Comparison of ENCODE assay signal across 8 mouse cellular contexts in the genomic region with DNA sequence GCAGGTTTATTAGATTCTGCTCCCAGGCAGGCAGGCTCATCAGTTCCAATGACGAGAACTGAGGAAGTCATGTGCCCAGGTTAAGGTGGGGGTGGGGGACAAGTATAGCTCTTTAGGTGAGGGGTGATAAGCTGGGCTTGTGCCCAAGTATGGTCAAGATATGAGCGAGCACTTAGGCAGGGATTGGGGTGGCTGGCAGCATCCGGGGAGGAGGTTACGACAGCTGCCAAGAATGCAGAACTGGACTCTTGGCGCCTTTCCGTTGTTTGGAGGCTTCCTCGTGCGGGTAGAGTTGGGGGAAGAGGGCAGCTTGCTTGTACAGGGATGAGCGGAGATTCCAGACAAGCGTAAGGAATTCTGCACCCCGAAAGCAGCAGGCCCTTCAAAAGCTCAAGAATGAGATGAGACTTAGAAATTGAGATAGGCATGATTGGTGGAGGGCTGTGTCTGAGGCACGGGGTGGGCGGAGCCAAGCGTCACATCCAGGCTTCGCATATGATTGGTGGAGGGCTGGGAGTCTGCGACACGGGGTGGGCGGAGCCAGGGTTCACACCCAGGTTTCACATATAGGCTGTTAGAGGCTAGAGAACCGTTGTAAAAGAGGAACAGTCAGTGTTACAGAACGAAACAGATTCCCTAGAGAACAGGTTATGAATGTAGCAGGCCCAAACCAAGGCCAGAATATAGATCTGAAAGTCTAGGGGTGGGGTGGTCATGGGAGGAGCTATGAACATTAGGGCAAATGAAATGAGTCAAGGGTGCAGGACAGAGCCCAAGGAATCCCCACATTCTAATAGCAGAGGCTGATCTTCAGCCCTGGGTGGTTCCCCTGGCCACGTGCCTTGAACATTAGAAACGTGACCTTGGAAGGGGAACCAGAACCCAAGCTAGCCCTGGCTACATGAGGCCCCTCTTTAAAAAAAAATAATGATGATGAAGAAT. TPM values are rescaled to one million over a fixed set of nuclear protein-coding genes. Genes with fewer than 3 reads are reported as not detected.
A peak's percentile ranks its signal among the peaks of the same experiment; 100 is the strongest.
DNase-seq lines count a peak whose midpoint lies in the region; ATAC-seq and TF ChIP-seq lines count a peak whose summit lies in the region.

No protein-coding gene starts in this region.

- 9% methylated on average over 22 of the region's 22 CpGs for WGBS in heart, embryonic 13.5 days
- 30% methylated on average over 22 of the region's 22 CpGs for WGBS in kidney, postnatal 0 days
- 35% methylated on average over 22 of the region's 22 CpGs for WGBS in liver, adult 2 months

- H3K27ac ChIP-seq in brown adipose tissue, adult 24 weeks (replicated peaks; ENCODE audit: low read depth, low read length), result peak overlapping the region; percentile 70
- peak overlapping the region; percentile 95 for H3K27ac ChIP-seq in heart, embryonic 13.5 days (replicated peaks)
- no peak overlapping the region for H3K27ac ChIP-seq in kidney, postnatal 0 days
- H3K27ac ChIP-seq in liver, adult 2 months (replicated peaks; ENCODE audit: insufficient read depth, low read depth, low read length), result peak overlapping the region; percentile 1; the same call in 1 of the 2 replicates

- peak; percentile 94 for DNase-seq in CD4-positive helper T cell, adult 2 months (ENCODE audit: low read depth, low spot score)
- DNase-seq in kidney, postnatal 0 days (ENCODE audit: low spot score), result peak; percentile 84
- DNase-seq in liver, adult 2 months (ENCODE audit: extremely low read depth, low read depth, low spot score), result peak; percentile 30
- peak; percentile 92 to 93 for DNase-seq in spleen, postnatal 4 days (ENCODE audit: low spot score in 2 of 2)

- no peaks in the 10 kb centered on the region for H3K9me3 ChIP-seq in heart, embryonic 13.5 days
- no peaks in the 10 kb centered on the region for H3K9me3 ChIP-seq in kidney, postnatal 0 days (replicated peaks; ENCODE audit: low read length)

- no peaks in the 10 kb centered on the region for H3K27me3 ChIP-seq in heart, embryonic 13.5 days (replicated peaks)
- no peaks in the 10 kb centered on the region for H3K27me3 ChIP-seq in kidney, postnatal 0 days (ENCODE audit: insufficient read depth, low read length)
- H3K27me3 ChIP-seq in liver, adult 2 months (ENCODE audit: control insufficient read depth, insufficient read depth, low read length), result no peaks in the 10 kb centered on the region

- no peaks in the 10 kb centered on the region for H3K4me1 ChIP-seq in brown adipose tissue, adult 24 weeks (ENCODE audit: control insufficient read depth, insufficient read depth, insufficient read length, low read length)
- peaks cover 11% of the 10 kb centered on the region for H3K4me1 ChIP-seq in heart, embryonic 13.5 days
- H3K4me1 ChIP-seq in kidney, postnatal 0 days (replicated peaks; ENCODE audit: insufficient read depth, low read length), result no peaks in the 10 kb centered on the region
- H3K4me1 ChIP-seq in liver, adult 2 months (ENCODE audit: control insufficient read depth, insufficient read depth, low read length), result no peaks in the 10 kb centered on the region

- H3K9ac ChIP-seq in heart, embryonic 13.5 days, result peak overlapping the region; percentile 76
- no peak overlapping the region for H3K9ac ChIP-seq in kidney, postnatal 0 days (ENCODE audit: low read depth, low read length)
- no peak overlapping the region for H3K9ac ChIP-seq in liver, adult 2 months (ENCODE audit: low read depth, low read length)

- no peaks in the 10 kb centered on the region for H3K36me3 ChIP-seq in heart, embryonic 13.5 days
- no peaks in the 10 kb centered on the region for H3K36me3 ChIP-seq in kidney, postnatal 0 days (ENCODE audit: insufficient read depth, low read length)
- H3K36me3 ChIP-seq in liver, adult 2 months (ENCODE audit: control insufficient read depth, insufficient read depth, low read length), result peaks cover 5% of the 10 kb centered on the region; the same call in 1 of the 2 replicates

- ATAC-seq in erythroid progenitor cell, adult 5-6 weeks (replicated peaks; ENCODE audit: low FRiP score, poor library complexity, severe bottlenecking), result peak; percentile 100
- peak; percentile 85 for ATAC-seq in heart, embryonic 13.5 days (ENCODE audit: extremely low read depth, insufficient number of reproducible peaks, low FRiP score, low TSS enrichment)
- ATAC-seq in kidney, postnatal 0 days (replicated peaks; ENCODE audit: low FRiP score, low read depth), result peak; percentile 93
- ATAC-seq in monocyte, adult 5-6 weeks (replicated peaks; ENCODE audit: insufficient number of reproducible peaks, low FRiP score, low TSS enrichment, poor library complexity, severe bottlenecking), result peak; percentile 95

- peak overlapping the region; percentile 68 for H3K4me2 ChIP-seq in heart, embryonic 13.5 days
- peak overlapping the region; percentile 49 for H3K4me2 ChIP-seq in kidney, postnatal 0 days (ENCODE audit: low read length)

- H3K4me3 ChIP-seq in brown adipose tissue, adult 24 weeks (ENCODE audit: insufficient read depth, low read depth, low read length), result peak overlapping the region; percentile 39; the same call in 1 of the 2 replicates
- H3K4me3 ChIP-seq in heart, embryonic 13.5 days, result peak overlapping the region; percentile 46
- no peak overlapping the region; the same call in 1 of the 2 replicates for H3K4me3 ChIP-seq in kidney, postnatal 0 days (replicated peaks; ENCODE audit: low read depth, low read length)
- H3K4me3 ChIP-seq in liver, adult 2 months (ENCODE audit: insufficient read depth, low read depth, low read length), result no peak overlapping the region

- no peaks in the 10 kb centered on the region for H3K79me2 ChIP-seq in liver, adult 2 months (ENCODE audit: control insufficient read depth, insufficient read depth, low read length)

- TF ChIP-seq POLR2A in liver, adult 2 months (IDR thresholded peaks at IDR 0.05; ENCODE audit: extremely low read depth, insufficient read depth, low read length), result no peak

- no peak for TF ChIP-seq CTCF in kidney, postnatal 0 days (IDR thresholded peaks at IDR 0.05; ENCODE audit: low read depth)
- TF ChIP-seq CTCF in liver, adult 2 months (IDR thresholded peaks at IDR 0.05; ENCODE audit: low read depth, low read length), result no peak

RNA-seq across cellular contexts. Expression of gene Sp100, which starts 53.7 kb away (rescaled TPM):
- 15.4 and 21.5 TPM in 2 replicates for polyA plus RNA-seq in brown adipose tissue, adult 24 weeks (2012; ENCODE audit: insufficient read depth, insufficient read length, missing spikeins)
- 120 and 159 TPM in 2 replicates for total RNA-seq in erythroid progenitor cell, adult 5-6 weeks (2015; ENCODE audit: low replicate concordance)
- 107 and 170 TPM in 2 replicates for total RNA-seq in erythroid progenitor cell, adult 5-6 weeks (2017; ENCODE audit: low replicate concordance)
- 1.7 and 1.9 TPM in 2 replicates for polyA plus RNA-seq in heart, embryonic 13.5 days (2015; fragmentation: Nextera tagmentation; extraction: Ambion mirVana)
- 17.4 and 19.2 TPM in 2 replicates for polyA plus RNA-seq in kidney, postnatal 0 days (2015; fragmentation: Nextera tagmentation; extraction: Ambion mirVana)
- total RNA-seq in liver, adult 2 months (2014; rRNA removed), result 12.6 and 14.6 TPM in 2 replicates
- 2.8 and 3.2 TPM in 2 replicates for polyA plus RNA-seq in liver, adult 2 months (2012; rRNA removed)
- 231 to 487 TPM (median 232 TPM) in 3 replicates for total RNA-seq in monocyte, adult 5-6 weeks (2017)

Comparison
In these comparisons a context has a peak if more than half of its experiments do, and no peak if none do; other contexts are left out.
1. DNase-seq: peak in every context shown above with its lines; median percentile 94 in CD4-positive helper T cell, adult 2 months; 92 in spleen, postnatal 4 days; 84 in kidney, postnatal 0 days; 30 in liver, adult 2 months.
2. H3K4me3 ChIP-seq: peak in brown adipose tissue, adult 24 weeks (single experiment) and heart, embryonic 13.5 days (single experiment); none in kidney, postnatal 0 days (single experiment) and liver, adult 2 months (single experiment).
3. Peak in every context shown above with its lines, with median percentiles within 50 percentile points of each other: ATAC-seq.